Mouse (Mus musculus): ENCODE results near the gene Lbx1.

The Lbx1 gene

DNA sequence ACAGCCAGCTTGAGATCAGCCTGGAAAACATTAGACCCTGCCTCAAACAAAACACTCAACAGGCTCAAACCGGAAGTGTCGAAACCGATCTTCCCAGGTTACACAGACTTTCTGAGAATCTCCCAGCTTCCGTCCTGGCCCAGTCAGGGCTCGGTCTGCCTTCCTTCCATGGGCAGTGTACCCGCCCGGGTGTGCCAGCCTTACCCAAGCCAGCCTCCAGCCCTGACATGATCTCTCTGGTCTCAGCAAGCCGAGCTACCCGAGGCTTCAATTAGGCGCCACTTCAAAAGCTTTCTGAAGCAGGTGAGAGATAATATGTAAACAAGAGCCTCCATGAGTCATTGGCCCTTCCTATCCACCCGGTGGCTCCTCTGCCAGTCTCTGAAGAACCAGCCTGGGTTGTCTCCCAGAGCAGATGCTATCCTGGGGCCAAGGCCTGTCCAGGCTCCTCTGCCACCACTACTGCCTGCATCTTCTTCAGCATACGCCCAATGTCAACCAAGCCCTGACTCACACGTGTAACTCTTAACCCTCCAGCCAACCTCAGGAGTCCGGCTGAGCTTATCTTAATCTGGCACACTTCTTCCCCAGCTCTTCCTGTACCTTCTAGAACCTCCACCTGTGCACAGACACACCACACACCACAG lies 25.7 kb downstream of the Lbx1 start:
- no peak for DNase-seq (ENCODE audit: low spot score in 2 of 2)

DNA sequence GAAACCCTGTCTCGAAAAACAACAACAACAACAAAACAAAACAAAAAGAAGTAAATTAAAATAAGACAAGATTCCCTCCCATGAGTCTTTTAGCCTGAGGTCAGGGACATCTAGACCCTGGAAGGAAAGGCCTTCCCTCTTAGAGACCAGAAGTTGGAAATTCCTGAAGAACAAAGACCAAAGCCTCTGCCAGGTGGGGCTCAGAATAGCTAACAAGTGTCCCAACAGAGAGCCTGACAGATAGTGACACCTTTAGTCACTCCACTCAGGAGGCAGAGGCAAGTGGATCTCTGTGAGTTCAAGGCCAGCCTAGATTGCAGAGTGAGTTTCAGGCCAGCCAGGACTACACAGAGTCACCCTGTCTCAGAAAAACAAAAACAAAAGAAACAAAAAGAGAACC lies 26.4 kb downstream of the Lbx1 start:
- DNase-seq (ENCODE audit: low spot score in 2 of 2) = no peak

DNA sequence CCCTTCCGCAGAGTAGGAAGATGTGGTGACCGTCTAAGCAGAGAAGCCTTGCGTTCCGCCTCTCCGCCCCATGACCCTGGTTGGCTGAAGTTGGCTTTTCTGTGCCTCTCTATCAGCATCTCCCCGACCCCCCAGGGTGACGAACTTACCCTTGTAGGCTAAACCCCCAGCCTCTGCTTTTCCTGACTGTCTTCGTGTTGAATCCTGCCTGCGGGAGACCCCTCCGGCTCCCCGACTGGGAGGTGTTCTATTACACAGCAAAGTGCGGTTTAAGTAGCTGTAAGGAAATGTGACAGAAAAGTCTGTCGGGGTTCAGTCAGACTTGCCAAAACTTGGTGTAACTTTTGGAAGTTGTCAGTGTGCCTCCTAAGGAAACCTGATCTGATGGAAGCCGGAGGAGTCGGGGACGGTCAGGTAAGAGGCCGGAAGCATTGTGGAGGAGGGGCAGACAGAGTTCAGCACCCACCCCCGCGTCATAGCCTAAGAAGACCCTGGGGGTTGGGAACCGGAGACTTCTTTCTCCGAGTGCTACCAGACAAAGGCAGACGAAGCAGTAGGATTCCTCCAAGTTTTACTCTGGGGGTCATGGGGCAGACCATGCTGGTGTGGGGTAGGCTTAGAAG lies 27.1 kb downstream of the Lbx1 start:
- peak in 1 of 2 experiments; percentile 6 for DNase-seq (ENCODE audit: low spot score in 2 of 2)

DNA sequence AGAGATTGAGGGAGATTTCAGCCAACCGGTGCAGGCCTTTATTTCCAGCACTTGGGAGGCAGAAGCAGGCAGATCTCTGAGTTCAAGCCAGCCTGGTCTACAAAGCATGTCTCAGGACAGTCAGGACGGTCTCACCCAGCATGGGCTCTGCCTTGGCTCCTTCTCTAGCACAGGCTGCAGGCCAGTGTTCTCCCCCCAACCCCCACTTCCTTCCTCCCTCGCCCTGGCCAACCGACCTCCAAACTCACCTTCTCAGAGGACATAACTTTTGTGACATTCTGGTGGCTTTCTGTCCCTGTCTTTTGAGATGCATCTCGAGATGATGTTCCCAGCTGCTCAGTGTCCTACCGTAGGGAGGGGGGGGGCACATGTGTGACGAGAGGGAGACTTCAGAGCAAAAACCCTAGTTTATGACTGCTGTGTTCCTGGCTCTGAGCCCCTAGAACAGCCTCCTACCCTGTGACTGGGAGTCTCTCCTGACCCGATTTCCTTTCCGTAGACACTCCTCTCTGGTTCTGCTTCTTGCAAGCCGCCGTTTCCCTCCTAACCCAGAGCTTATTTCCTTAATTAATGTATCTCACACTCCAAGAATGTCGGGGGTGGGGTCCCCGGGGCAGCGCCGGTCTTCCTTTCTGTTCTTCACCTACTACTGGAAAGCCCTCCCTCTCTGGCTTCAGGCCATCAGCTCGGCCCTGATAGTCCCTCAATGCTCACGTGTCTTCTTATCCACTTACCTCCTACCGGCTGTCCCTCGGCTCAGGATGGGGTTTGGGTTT lies 27.8 kb downstream of the Lbx1 start:
- DNase-seq (ENCODE audit: low spot score in 2 of 2) = peak in 1 of 2 experiments; percentile 23

DNA sequence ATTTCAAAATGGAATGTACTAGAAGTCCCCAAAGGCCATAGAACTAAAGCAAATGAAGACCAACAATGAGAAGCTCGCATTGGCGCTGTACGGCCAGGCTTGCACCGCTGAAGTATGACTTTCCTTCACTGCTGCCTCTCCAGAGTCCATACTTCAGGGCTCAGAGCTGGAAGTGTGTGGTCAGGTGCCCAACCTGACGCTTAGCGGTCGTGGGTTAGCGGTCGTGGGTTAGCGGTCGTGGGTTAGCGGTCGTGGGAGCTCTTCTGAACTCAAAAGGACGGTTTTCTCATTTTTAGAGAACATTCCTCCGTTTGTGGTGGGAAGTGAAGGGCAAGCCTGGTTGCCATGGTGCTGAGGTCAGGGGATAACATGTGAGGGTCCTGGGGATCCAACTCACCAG lies 28.5 kb downstream of the Lbx1 start:
- DNase-seq (ENCODE audit: low spot score in 2 of 2) = peak in 1 of 2 experiments; percentile 3

DNA sequence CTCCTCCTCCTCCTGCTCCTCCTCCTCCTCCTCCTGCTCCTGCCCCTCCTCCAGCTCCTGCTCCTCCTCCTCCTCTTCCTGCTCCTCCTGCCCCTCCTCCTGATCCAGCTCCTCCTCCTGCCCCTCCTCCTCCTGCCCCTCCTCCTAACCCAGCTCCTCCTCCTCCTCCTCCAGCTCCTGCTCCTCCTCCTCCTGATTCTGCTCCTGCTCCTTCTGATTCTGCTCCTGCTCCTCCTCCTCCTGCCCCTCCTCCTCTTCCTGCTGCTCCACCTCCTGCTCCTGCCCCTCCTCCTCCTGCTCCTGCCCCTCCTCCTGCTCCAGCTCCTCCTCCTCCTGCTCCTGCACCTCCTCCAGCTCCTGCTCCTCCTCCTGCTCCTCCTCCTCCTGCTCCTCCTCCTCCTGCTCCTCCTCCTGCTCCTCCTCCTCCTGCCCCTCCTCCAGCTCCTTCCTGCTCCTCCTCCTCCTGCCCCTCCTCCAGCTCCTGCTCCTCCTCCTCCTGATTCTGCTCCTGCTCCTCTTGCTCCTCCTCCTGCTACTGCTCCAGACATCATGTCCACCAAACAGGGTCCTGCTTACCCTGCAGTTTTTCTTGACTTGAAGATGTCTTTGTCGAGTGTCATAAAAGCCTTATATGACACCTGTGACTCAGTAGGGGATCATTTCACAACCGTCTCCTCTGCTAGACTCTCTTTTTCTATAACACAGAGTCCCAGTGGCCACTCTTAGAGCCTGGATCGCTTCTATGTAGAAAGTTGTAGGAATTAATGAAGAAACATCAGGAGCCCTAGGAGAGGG lies 30.1 kb downstream of the Lbx1 start:
- DNase-seq (ENCODE audit: low spot score in 2 of 2) = peak in 1 of 2 experiments; percentile 13

DNA sequence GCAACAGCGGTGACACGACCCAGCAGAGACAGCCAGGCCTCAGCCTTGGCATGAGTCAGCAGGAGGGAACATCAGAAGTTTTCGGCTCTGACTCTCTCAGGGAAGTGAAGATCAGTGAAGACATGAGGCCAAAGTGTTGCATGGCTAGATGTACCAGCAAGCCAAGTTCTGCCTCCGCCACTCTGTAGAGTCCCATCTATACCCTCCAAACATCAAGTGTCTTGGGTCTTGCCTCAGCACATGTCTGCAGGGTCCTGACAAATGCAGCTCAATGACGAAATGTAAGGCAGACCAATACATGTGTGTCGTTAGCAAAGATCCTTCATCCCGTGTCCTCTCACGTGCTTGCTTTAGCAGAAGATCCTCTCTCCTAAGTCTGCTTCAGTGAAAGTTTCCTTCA lies 38.6 kb downstream of the Lbx1 start:
- DNase-seq (ENCODE audit: low spot score in 2 of 2) = peak in 1 of 2 experiments; percentile 10

DNA sequence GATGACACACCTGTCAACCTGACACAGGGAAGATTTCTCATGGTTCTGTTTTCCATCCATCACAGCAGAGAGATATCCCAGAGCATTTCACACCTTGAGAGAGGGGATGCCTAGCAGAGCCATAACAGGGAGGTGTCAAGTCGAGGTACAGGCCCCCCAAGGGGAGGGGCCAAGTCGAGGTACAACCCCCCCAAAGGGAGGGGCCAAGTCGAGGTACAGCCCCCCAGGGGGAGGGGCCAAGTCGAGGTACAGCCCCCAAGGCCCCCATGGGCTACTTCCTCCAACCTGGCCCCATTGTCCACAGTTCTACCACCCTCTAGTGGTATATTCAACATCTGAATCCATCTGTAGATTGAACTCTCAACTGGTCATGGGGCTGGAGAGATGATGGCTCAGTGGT lies 41.0 kb downstream of the Lbx1 start:
- peak in 1 of 2 experiments; percentile 5 for DNase-seq (ENCODE audit: low spot score in 2 of 2)
